Mouse (Mus musculus): ENCODE measurements at regions not wholly inside any gene's neighbourhood (a gene's known extent, or its start where the extent isn't known, plus 50 kb on each side); places are given as distances from the start of the nearest gene placed in this dataset.
A peak's percentile ranks its signal among the peaks of the same experiment; 100 is the strongest.

DNA sequence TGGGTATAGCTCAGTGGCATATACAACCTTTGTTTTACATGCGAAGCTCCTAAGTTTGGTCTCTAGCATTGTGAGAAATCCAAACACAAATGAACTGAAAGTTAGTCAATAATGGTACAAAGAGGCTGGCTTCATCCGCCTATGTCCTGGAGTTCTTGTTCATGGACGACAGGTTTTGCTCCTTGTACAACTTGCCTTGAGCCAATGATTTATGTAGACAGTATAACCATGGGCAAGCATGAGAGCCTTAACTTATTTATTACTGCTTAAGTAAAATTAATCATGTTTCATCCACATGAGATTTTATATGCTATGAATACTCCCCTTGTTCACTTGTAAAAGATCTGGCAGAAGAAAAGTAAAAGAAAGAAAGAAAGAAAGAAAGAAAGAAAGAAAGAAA is 205.7 kb upstream of the Tet2 start:
- no peak for DNase-seq (ENCODE audit: low spot score)

- DNase-seq (ENCODE audit: low spot score) = no peak
Measured at GRCm38 (mm10) chr3:133751011-133751410, 206.1 kb upstream of the Tet2 start.

DNA sequence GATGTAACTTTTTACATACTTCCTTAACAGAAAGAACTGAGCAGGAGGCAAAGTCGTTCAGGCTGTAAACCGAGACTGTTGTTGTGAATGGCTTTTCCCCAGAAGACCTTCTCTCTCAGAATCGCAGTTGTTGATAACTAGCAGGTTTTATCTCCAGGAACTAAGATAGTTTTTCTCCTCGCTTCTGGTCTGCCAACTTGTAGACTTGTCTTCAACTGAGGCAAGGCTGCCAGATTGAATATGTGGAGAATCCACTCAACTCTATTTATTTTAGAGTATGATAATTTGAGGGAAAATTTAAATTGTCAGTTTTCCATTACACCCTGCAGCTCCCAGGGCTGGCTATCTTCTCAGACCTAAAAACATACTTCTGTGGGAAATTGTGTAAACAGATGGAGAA is 206.6 kb upstream of the Tet2 start:
- DNase-seq (ENCODE audit: low spot score) = no peak

DNA sequence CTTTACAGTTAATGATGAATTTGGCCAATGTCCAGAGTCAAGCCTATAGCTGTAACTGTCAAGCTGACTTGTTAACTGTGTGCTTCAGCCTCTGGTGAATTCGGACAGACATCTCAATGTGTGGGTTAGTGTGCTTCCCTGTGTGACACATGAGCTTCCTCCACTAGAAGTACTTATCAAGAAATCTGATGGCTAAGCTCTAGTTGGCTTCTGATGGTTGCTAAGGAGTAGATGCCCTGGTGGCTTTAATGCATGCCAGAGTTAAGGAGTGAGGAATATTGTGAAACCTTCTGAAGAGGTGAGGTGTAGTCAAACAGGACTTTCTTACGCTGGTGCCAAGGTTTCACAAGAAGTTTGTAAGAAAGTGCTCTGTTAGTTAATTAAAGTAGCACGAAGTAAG is 208.1 kb upstream of the Tet2 start:
- DNase-seq (ENCODE audit: low spot score) = no peak

DNA sequence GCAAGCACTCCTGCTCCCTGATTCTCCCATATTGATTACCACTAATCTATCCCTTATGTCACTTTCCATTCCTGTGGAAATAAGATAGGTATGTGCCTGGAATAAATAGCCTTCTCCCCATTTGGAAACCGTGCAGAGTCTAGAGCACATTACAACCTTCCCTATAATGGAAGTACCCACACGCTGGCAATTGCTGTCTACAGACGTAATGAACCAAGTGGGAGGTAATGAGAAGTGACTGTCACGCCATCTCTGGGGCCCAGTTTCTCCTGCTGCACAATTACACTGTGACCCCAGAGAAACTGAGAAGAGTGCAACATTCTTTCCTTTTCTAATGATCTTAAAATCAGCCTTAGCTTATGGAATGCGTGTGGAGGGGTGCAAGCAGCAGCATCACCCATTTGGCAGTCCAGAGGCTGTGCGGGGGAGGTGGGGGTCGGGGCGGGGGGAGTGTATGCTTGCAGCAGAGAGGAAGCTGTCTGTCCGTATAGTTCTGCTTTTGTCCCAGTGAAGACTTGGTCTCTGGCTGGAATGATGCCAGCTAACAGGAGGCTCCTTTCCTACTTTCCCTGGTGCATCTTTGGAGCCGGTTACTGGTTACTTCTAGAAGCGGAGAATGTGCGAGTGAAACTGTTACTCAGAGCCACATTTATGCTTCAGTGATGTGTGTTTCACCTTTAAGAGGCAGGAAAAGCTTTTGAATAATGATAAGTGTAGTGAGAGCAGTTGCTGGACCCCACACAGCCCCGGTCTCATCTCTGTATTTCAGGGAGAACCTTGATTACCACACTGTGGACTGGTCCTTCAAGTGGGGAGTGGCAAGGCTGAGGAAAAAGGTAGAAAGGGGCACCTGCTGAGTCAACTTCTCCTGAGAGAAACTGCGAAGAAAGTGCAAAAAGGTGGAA is 209.3 kb upstream of the Tet2 start:
- DNase-seq (ENCODE audit: low spot score) = peak; percentile 17

DNA sequence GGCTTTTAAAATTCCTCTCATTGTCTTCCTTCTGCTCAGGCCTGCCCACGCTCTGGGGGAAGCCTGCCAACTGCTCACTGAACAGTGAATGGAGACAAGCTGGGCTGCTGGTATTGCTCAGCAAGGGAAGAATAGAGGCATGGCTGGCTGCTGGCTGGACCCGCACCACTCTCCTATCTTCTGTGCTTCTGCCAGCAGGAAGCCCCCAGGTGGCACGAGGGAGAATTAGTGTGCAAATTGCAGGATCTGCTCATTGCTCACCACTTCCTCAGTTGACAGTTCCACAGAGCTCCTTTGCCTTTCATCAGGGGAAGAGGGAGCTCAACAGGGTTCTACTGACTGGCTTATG is 209.9 kb upstream of the Tet2 start:
- DNase-seq (ENCODE audit: low spot score) = no peak

GRCm38 (mm10) chr3:133757756-133758420 is 212.9 kb upstream of the Tet2 start:
- no peak for DNase-seq (ENCODE audit: low spot score)

- no peak for DNase-seq (ENCODE audit: low spot score)
Measured at GRCm38 (mm10) chr3:133758421-133758820, 213.5 kb upstream of the Tet2 start.

DNA sequence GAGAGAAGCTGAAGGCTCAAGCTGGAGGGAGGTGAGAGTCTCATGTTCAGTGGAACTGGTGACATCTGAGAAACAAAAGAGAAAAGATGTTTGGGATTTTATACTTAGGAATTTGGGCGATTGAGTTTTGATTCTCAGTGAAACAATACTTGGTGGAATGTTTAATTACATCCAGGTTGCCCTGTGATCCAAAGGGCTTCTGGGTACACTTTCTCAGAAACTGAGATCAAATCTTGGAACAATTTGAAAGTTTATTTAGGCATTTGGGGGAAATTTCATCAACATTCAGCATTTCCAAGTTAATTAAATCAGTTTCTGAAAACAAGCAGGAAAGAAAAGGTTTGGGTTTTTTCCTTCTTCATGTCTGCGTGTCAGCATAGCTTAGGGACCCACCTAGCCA is 214.7 kb upstream of the Tet2 start:
- no peak for DNase-seq (ENCODE audit: low spot score)

DNA sequence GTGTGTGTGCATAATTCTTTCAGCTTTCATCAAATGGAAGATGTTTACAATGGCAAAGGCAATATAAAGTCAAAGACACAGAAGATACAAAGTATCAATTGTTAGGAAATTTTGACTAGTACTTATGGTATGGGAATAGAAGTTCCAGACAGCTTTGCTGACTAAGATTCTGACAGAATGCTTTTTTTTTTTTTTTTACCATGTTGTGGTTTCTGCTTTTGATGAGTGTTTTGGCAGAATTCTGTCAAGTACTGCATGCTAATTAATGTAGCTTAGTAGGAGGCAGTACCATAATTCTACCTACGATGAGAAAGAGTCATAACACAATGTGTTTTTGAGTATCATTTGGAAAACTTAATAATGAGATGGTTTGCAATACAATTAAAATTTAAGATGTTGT is 215.3 kb upstream of the Tet2 start:
- DNase-seq (ENCODE audit: low spot score) = no peak

DNA sequence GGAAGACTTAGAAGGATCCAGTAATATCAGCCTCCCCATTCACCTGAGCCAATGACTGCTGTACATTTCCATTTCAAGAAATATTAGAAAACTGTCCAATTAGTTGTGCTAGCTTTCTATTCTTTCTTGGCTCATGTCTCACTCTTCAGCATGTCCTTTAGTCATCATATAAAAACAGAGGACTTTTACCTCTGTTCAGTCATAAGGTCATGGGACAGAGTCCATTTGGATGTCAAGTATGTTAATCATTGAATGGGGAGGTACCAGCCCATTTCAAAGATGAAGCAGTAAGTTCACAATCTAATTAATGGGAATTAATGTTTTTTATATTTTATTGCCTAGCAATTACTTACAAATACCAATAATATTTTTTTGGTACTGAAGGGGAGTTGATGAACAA is 218.8 kb upstream of the Tet2 start:
- no peak for DNase-seq (ENCODE audit: low spot score)

GRCm38 (mm10) chr3:133773490-133773889 is 228.6 kb upstream of the Tet2 start:
- DNase-seq (ENCODE audit: low spot score) = no peak

- peak; percentile 48 for DNase-seq (ENCODE audit: low spot score)
Measured at GRCm38 (mm10) chr3:133774229-133774628, 229.3 kb upstream of the Tet2 start.

GRCm38 (mm10) chr3:133776013-133776412 is 231.1 kb upstream of the Tet2 start:
- no peak for DNase-seq (ENCODE audit: low spot score)

- no peak for DNase-seq (ENCODE audit: low spot score)
Measured at GRCm38 (mm10) chr3:133779161-133779789, 234.3 kb upstream of the Tet2 start.

DNA sequence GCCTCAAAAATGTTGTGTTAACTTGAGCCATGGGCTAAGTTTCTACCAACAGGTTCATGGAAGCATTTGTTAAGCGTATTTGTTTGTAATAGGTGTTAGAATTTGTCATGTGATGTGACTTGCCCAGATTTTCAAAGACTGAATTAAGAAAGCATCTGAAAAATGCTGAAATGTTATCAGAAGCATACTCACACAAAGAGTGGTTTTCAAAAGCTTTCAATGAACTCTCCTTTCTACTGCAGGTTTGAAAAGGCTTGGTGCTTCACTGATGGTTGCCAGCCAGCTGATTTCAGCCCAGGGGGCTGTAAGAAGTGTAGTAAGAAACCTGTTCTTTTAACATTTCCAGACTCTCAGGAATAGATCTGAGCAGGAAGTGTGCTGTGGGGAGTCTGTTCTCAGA is 238.1 kb upstream of the Tet2 start:
- DNase-seq (ENCODE audit: low spot score) = no peak

- DNase-seq (ENCODE audit: low spot score) = no peak
Measured at GRCm38 (mm10) chr3:133791361-133791760, 246.4 kb upstream of the Tet2 start.

DNA sequence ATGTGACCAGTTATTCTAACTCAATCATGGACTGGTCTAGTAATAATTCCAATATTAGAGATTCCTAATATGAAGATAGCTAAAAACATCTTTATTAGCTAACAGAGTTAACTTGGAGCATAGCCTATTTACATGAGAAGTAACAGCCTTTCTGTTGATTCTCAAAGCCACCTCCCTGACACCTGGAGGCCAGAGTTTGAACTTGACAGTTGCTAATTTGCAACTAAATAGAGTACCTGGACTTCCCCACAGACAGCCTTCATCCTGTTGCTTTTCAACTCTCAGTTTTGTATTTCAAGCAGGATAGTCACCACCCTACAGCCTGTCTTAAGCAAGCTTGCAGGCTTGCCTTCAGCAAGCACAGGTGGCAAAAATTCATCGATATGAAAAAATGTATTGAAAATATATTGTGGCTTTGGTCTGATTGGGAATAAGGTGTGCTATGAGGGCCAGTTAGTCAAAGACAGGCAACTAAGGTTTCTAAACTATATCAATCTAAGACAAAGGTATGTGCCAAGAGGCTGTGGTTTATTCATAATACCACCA is 264.1 kb upstream of the Tet2 start:
- DNase-seq (ENCODE audit: low spot score) = no peak

GRCm38 (mm10) chr3:133818966-133819700 is 274.2 kb upstream of the Tet2 start:
- no peak for DNase-seq (ENCODE audit: low spot score)

DNA sequence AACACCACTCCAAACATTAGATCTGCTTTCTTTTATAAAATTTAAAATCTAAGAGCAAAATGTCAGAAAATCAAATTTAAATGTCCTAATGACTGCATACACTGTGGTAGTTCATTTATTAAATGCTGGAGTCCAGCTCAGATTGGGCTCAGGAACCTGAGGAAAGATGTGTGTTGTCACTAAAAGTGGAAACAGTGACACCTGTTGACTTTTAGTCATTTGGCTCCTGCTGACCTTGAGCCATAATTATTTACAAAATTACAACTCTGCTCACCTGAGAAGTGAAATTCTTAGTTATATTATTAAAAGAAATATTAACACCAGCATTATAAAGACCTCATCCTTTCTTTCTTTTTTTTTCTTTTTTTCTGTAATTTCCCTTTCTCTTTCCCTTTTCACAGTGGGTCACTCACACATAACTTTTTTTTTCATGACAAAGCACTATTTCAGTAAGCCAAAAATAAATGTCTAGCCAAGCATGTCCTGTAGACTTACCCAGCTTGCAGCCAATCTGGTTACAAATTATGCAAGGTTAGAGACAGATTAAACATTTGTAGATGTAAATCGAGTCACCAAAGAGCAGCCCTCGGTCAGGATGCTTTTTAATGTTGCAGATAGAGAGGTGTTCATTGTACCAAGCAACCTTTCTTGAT is 288.9 kb upstream of the Tet2 start:
- DNase-seq (ENCODE audit: low spot score) = no peak

- DNase-seq (ENCODE audit: low spot score) = no peak
Measured at GRCm38 (mm10) chr3:133834459-133834858, 289.5 kb upstream of the Tet2 start.

- no peak for DNase-seq (ENCODE audit: low spot score)
Measured at GRCm38 (mm10) chr3:133846301-133846700, 301.4 kb upstream of the Tet2 start.

All from embryo, embryonic 10.5 days (tissue).